Mouse (Mus musculus) forebrain, embryonic 11.5 days (tissue): Measurements from ENCODE around the gene Amer2. TPM values are rescaled to one million over a fixed set of nuclear protein-coding genes. Genes with fewer than 3 reads are reported as not detected.

Experiments used
- ATAC-seq: fragments of 200-750 bp; cut with Nextera tagmentation; replicated peaks from 2 replicates; pipeline ENCODE4 v1.8.0; 2017; ENCODE audit warnings: moderate TSS enrichment; ENCODE audit not compliant: low FRiP score
- DNase-seq: peaks from one replicate; pipeline ENCODE4 v3.0.0-alpha.2; 2017; ENCODE audit warnings: low spot score
- H3K27ac ChIP-seq: fragments of 300-500 bp; sonication (generic); 2 replicates; pipeline ENCODE4 v1.5.1; 2014; ENCODE audit warnings: low read depth, low read length
- H3K27me3 ChIP-seq: fragments of 300-500 bp; sonication (generic); 2 replicates; pipeline ENCODE4 v1.6.1; 2014; ENCODE audit warnings: mild to moderate bottlenecking, low read length, mixed read lengths; ENCODE audit not compliant: control insufficient read depth, insufficient read depth
- H3K36me3 ChIP-seq: fragments of 300-500 bp; sonication (generic); 2 replicates; pipeline ENCODE4 v1.6.1; 2014; ENCODE audit warnings: mild to moderate bottlenecking, low read length, moderate library complexity, mixed read lengths; ENCODE audit not compliant: control insufficient read depth, insufficient read depth
- H3K4me1 ChIP-seq: fragments of 300-500 bp; sonication (generic); replicated peaks from 2 replicates; pipeline ENCODE4 v1.6.1; 2014; ENCODE audit warnings: low read length, mixed read lengths; ENCODE audit not compliant: control insufficient read depth, insufficient read depth
- H3K4me2 ChIP-seq: fragments of 300-500 bp; sonication (generic); 2 replicates; pipeline ENCODE4 v1.6.1; 2014; ENCODE audit warnings: low read depth, mild to moderate bottlenecking, low read length, moderate library complexity, mixed read lengths; ENCODE audit not compliant: severe bottlenecking
- H3K4me3 ChIP-seq: fragments of 300-500 bp; sonication (generic); 2 replicates; pipeline ENCODE4 v1.5.1; 2014; ENCODE audit warnings: low read depth, low read length
- H3K9ac ChIP-seq: fragments of 300-500 bp; sonication (generic); 2 replicates; pipeline ENCODE4 v1.6.1; 2014; ENCODE audit warnings: low read length
- H3K9me3 ChIP-seq: fragments of 300-500 bp; sonication (generic); 2 replicates; pipeline ENCODE4 v1.6.1; 2016; ENCODE audit warnings: low read length, mixed read lengths; ENCODE audit not compliant: control insufficient read depth
- WGBS: fragments of 180-500 bp; shearing (Covaris S2); extraction: QIAGEN DNeasy Blood & Tissue Kit; methylation state at CpG from one replicate; pipeline ENCODE4 v1.1.7; 2014; 5-methylcytosine and 5-hydroxymethylcytosine counted together
- polyA plus RNA-seq: library from polyadenylated mRNA; unstranded; fragments of >200 nt; fragmentation: Nextera tagmentation; extraction: Ambion mirVana; gene quantifications from 2 replicates; pipeline ENCODE4 v1.2.1, GENCODE M21; 2014

The Amer2 gene
- polyA plus RNA-seq, 1 experiment from 2014 or later, result 20.5 TPM

DNA sequence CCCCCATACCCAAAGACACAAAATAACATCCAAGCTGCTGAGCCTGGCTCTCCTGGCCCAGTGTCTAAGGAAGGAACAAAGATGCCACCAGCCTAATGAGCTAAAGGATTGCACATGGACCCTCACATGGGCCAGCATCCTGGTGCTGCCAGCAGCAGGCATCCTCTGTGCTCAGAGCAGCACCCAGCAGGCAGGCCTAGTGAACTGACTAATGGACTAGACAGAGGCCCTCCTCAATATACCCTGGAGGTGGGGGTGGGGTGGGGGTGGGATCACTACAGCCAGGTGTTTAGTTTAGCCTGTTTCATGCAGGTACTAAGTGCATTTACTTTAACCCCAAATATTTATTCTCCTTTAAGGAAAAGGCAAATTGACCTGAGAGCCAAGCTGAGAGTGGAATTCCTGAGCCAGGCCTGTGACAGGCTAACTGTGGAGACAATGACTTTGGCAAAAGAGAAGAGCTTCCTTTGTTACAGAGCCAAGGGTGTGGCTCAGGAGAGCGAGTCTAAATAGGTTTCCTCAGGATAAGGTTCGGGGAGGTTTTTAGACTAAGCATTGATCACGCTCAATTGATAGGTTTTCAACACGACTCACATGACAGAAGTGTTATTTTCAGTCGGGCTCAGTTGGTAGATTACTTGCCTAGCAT, 3.3 kb upstream of the Amer2 start:
- Histone ChIP-seq H3K9me3 (no peaks in the 10 kb centered on the region), H3K36me3 (no peaks in the 10 kb centered on the region), H3K4me1 (peaks cover 6% of the 10 kb centered on the region; the same call in 1 of the 2 replicates), H3K4me2 (no peak overlapping the region), H3K4me3 (no peak overlapping the region), H3K9ac (no peak overlapping the region), H3K27me3 (no peaks in the 10 kb centered on the region), H3K27ac (no peak overlapping the region)
- no peak for ATAC-seq
- peak; percentile 42 for DNase-seq
- 50% methylated on average over 5 of the region's 5 CpGs for WGBS

DNA sequence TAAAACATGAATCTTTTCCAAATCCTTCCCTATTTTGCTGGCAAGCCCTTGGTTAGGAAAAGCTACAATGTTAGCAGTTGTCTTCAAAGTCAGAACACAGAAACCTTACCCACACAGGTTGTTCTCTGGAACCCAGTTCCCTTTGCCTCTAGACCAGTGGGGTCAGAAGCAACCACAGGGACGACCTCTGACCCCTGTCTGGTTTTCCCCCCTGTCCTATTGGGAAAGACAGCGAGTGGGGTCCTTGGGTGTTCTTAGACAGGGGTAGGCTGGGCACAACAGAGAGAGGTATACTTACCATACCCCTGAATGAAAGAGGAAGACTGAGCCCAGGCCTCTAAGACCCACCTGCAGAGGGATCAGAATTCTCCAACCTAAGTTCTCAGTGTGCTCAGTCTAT, 4.0 kb downstream of the Amer2 start:
- Histone ChIP-seq H3K4me1 (peaks cover 13% of the 10 kb centered on the region), H3K9me3 (no peaks in the 10 kb centered on the region), H3K4me2 (peak overlapping the region; percentile 94; the same call in 1 of the 2 replicates), H3K4me3 (no peak overlapping the region), H3K36me3 (no peaks in the 10 kb centered on the region), H3K27me3 (no peaks in the 10 kb centered on the region), H3K9ac (no peak overlapping the region), H3K27ac (no peak overlapping the region)
- 0 out of 2 replicates have a peak, but pooled peaks have one; percentile 16 for ATAC-seq
- DNase-seq, result no peak
- 57% methylated on average over 2 of the region's 2 CpGs for WGBS

DNA sequence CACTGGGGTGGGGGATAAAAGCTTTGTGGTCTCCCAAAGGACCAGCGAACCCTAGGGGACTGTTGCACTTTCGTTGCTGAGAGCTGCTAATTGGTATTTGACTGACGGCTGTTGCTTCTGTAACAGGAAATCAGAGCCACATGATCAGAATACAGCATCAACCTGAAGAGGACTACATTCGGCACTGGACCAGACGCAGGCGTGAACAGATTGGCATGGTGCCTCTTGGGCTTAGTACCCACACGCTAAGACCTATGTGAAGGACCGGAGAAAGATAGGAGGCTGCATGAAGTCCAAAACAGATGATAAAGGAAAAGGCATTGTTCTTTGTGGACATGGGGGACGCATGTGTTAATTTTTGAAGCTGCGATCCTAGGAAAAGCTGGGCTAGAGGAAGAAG, 4.5 kb downstream of the Amer2 start:
- Histone ChIP-seq H3K27ac (no peak overlapping the region; the same call in 1 of the 2 replicates), H3K9ac (peak overlapping the region; percentile 95; the same call in 1 of the 2 replicates)
- ATAC-seq, result 0 out of 2 replicates have a peak, but pooled peaks have one; percentile 16

DNA sequence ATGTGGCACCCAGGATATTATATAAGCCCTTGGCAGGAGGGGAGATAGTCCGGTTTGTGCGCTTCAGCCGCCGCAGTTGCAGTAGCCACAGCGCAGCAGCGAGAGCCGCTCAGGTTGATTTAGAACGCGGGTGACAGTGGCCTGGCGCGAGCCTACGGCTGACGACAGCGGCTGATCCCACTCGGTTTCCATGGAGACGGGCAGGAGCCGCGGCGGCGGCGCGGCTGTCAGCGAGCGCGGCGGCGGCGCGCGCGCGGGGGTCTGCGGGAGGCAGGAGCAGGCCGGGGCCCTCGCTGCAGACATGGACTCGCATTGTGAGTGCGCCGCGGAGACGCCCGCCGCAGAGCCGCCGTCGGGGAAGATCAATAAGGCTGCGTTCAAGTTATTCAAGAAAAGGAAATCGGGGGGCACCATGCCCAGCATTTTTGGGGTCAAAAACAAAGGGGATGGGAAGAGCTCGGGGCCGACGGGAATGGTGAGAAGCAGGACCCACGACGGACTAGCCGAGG, 5.1 kb downstream of the Amer2 start:
- Histone ChIP-seq H3K27ac (peak overlapping the region; percentile 76), H3K4me1 (peaks cover 13% of the 10 kb centered on the region), H3K27me3 (no peaks in the 10 kb centered on the region), H3K4me2 (peak overlapping the region; percentile 94), H3K9me3 (no peaks in the 10 kb centered on the region), H3K4me3 (peak overlapping the region; percentile 75), H3K36me3 (no peaks in the 10 kb centered on the region), H3K9ac (peak overlapping the region; percentile 95)
- ATAC-seq, result peak; percentile 91
- WGBS, result under 1% methylated on average over 52 of the region's 53 CpGs
- DNase-seq, result peak; percentile 92

More for the DNA sequence above, 4.5 kb downstream of the Amer2 start:
- no peaks in the 10 kb centered on the region for H3K27me3 ChIP-seq
- H3K4me2 ChIP-seq, result peak overlapping the region; percentile 94
- no peaks in the 10 kb centered on the region for H3K9me3 ChIP-seq
- peak overlapping the region; percentile 75 for H3K4me3 ChIP-seq
- H3K36me3 ChIP-seq, result no peaks in the 10 kb centered on the region
- WGBS, result 20% methylated on average over 10 of the region's 10 CpGs
- no peak for DNase-seq
- H3K4me1 ChIP-seq, result peaks cover 13% of the 10 kb centered on the region

DNA sequence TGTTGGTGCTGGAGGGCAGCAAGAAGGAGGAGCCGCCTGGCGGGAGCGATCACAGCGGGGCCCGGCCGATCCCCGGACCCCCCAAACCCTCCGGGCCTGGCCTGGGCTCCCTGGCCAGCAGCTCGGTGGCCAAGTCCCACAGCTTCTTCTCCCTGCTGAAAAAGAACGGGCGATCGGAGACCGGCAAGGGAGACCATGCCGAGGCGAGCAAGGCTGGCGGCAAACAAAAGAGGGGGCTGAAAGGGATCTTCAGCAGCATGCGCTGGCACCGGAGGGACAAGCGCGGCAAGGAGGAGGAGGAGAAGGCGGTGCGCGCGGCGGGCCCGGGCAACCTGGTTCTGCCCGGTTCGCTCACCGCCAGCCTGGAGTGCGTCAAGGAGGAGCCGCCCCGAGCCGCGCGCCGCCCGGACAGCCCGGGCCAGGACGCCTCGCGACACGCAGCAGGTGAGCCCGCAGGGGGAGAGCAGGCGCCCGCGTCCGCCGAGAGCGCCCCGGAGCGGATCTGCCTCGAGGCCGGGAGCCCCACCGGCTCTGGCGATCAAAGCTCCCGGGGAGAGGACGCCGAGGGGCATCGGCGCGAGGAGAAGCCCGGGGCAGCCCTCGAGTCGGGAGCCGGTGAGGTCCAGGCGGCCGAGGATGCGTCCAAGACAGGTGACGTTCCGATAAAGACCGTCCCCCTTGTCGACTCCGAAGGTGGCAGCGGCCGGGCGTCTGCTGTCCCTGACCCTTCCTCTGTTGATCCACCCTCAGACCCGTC, 5.7 kb downstream of the Amer2 start:
- WGBS, result under 1% methylated on average over 77 of the region's 77 CpGs
- Histone ChIP-seq H3K9ac (peak overlapping the region; percentile 95), H3K36me3 (no peaks in the 10 kb centered on the region), H3K9me3 (no peaks in the 10 kb centered on the region), H3K27me3 (no peaks in the 10 kb centered on the region), H3K4me2 (peak overlapping the region; percentile 94), H3K4me3 (peak overlapping the region; percentile 75), H3K4me1 (peaks cover 13% of the 10 kb centered on the region), H3K27ac (peak overlapping the region; percentile 76)
- DNase-seq (peak; percentile 80), ATAC-seq (peak; percentile 73)

DNA sequence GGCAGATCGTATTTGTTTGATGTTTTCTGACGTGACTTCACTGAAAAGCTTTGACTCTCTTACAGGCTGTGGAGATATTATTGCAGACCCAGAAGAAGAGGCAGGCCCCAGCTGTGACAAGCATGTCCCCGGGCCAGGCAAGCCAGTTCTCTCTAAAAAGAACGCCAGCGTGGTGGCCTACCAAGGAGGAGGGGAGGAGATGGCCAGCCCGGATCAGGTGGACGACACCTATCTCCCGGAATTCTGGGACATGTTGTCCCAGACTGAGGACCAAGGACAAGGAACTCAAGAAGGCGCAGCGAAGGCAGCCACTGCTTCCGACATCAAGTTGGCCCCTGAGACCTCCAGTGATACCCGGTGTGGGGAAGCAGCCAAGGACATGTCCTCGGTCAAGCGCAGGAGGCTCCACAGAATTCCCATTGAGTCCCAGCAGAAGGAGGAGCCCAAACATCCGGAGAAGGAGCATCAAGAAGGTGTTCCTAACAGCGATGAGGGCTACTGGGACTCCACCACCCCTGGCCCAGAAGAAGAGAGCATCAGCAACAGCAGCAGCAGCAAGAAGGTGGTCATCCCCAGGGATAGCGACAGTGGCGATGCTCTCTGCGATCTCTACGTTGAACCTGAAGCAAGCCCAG, 6.4 kb downstream of the Amer2 start:
- Histone ChIP-seq H3K27me3 (no peaks in the 10 kb centered on the region), H3K4me2 (peak overlapping the region; percentile 94), H3K9ac (peak overlapping the region; percentile 95), H3K4me3 (peak overlapping the region; percentile 75), H3K4me1 (peaks cover 14% of the 10 kb centered on the region), H3K36me3 (no peaks in the 10 kb centered on the region), H3K9me3 (no peaks in the 10 kb centered on the region), H3K27ac (no peak overlapping the region)
- ATAC-seq, result peak; percentile 6; the same call in 1 of the 2 replicates
- WGBS, result 54% methylated on average over 20 of the region's 20 CpGs
- no peak for DNase-seq

DNA sequence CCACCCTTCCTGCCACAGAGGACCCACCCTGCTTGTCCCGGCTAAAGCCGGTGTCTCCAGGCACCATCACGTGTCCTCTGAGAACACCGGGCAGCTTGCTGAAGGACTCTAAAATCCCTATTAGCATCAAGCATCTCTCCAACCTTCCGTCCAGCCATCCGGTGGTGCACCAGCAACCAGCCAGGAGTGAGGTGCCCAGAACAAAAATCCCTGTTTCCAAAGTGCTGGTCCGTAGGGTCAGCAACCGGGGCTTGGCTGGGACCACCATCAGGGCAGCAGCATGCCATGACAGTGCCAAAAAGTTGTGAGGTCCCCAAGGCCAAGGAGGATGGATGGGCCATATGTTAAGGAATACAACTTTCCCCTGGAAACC, 6.9 kb downstream of the Amer2 start:
- Histone ChIP-seq H3K9me3 (no peaks in the 10 kb centered on the region), H3K4me3 (peak overlapping the region; percentile 75), H3K36me3 (no peaks in the 10 kb centered on the region), H3K27ac (no peak overlapping the region), H3K9ac (peak overlapping the region; percentile 95; the same call in 1 of the 2 replicates), H3K4me2 (peak overlapping the region; percentile 94), H3K27me3 (no peaks in the 10 kb centered on the region), H3K4me1 (peaks cover 14% of the 10 kb centered on the region)
- ATAC-seq (no peak), DNase-seq (no peak)
- WGBS, result 86% methylated on average over 8 of the region's 8 CpGs

DNA sequence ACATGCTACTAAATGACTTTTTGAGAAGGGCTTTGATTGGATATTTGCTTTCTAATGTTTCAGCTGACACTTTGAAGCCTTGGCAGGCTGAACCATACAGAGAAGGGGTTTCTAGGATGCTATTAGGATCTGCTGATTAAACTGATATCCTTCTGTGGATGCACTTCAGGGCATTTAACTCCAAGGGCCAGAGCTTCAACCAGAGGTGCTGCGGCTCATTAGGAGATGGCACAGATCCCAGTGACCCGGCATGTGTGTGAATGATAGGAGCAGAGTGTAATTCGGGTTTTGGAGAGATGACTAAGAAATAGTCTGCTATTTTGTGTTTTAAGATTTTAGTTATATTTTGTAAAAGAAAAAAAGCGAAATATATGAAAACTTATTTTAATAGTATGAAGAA, 8.6 kb downstream of the Amer2 start:
- no peak for DNase-seq
- WGBS, result 76% methylated on average over 4 of the region's 4 CpGs
- no peaks in the 10 kb centered on the region for H3K27me3 ChIP-seq
- H3K36me3 ChIP-seq, result no peaks in the 10 kb centered on the region
- H3K4me3 ChIP-seq, result 0 out of 2 replicates have a peak overlapping the region, but pooled peaks have one; percentile 2
- H3K27ac ChIP-seq, result no peak overlapping the region
- H3K4me2 ChIP-seq, result peak overlapping the region; percentile 37; the same call in 1 of the 2 replicates
- no peak for ATAC-seq
- no peak overlapping the region for H3K9ac ChIP-seq
- H3K9me3 ChIP-seq, result no peaks in the 10 kb centered on the region
- H3K4me1 ChIP-seq, result peaks cover 14% of the 10 kb centered on the region
